Mouse (Mus musculus): Measurements from ENCODE around the gene Hist1h2bb. TPM values are rescaled to one million over a fixed set of nuclear protein-coding genes. Genes with fewer than 3 reads are reported as not detected.

The Hist1h2bb gene
- total RNA-seq, 1 experiment from 2014 or later, result 56.1 TPM

DNA sequence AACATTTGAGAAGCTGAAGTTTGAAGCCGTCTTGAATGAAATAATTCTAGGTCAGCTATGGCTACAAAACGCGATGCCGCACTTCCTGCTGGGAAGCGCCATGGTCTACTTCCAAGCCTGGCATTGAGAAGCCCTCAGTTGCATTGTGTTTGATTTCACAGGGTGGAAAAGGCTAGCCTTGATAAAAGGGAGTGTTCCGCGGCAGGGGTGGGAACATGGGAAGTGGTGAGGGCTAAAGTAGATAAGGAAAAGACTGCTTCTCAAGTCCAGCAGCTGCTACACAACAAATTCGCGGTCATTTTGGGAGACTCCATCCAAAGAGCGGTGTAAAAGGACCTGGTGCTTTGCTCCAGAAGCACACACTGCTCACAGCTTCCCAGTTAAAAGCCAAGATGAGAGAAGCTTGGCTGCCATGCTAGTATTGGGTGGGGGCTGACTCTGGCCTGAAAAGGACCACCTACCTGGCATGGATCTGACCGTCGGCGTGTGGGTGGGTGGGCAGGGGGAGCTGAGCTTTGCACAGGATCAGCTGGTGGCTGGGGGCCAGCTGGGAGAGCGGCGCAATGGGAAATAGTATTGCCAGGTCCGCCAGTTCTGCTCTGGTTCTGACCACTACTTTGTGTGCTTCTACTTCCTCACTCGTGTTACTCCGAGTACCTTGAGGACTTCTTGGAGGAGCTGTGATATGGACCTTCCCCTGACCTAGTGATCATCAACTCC is 17.9 kb upstream of the Hist1h2bb start:
- no peak for DNase-seq

- no peak for DNase-seq
Observed at GRCm38 (mm10) chr13:23729192-23729525, 17.4 kb upstream of the Hist1h2bb start.

GRCm38 (mm10) chr13:23729706-23730105 is 16.8 kb upstream of the Hist1h2bb start:
- DNase-seq, result no peak

DNA sequence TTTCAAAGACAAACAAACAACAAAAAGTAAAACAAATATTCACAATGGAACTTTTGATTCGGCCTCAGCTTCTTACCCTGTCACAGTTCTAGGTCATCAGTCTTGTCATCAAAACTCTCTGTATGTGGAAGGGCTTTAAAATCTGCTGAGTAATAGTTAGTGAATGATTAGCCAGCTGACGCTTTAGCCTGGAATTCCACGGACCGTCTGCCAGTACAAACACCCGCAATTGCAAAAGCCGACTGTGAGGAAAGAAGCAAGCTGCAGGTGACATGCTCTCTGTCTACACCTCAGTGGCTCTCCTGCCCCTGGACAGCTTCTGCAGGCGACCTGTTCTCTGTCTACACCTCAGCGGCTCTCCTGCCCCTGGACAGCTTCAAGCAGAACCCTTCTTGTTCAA is 16.1 kb upstream of the Hist1h2bb start:
- no peak for DNase-seq

- DNase-seq, result no peak
Observed at GRCm38 (mm10) chr13:23732156-23732804, 14.3 kb upstream of the Hist1h2bb start.

GRCm38 (mm10) chr13:23737091-23737490 is 9.4 kb upstream of the Hist1h2bb start:
- DNase-seq, result no peak

- DNase-seq, result no peak
Observed at GRCm38 (mm10) chr13:23738041-23738440, 8.5 kb upstream of the Hist1h2bb start.

- DNase-seq, result peak; percentile 85
Observed at GRCm38 (mm10) chr13:23738677-23739068, 7.9 kb upstream of the Hist1h2bb start, which contains the start of gene Hist1h1c. Hist1h1c (plus strand) TSS chr13:23738808.

DNA sequence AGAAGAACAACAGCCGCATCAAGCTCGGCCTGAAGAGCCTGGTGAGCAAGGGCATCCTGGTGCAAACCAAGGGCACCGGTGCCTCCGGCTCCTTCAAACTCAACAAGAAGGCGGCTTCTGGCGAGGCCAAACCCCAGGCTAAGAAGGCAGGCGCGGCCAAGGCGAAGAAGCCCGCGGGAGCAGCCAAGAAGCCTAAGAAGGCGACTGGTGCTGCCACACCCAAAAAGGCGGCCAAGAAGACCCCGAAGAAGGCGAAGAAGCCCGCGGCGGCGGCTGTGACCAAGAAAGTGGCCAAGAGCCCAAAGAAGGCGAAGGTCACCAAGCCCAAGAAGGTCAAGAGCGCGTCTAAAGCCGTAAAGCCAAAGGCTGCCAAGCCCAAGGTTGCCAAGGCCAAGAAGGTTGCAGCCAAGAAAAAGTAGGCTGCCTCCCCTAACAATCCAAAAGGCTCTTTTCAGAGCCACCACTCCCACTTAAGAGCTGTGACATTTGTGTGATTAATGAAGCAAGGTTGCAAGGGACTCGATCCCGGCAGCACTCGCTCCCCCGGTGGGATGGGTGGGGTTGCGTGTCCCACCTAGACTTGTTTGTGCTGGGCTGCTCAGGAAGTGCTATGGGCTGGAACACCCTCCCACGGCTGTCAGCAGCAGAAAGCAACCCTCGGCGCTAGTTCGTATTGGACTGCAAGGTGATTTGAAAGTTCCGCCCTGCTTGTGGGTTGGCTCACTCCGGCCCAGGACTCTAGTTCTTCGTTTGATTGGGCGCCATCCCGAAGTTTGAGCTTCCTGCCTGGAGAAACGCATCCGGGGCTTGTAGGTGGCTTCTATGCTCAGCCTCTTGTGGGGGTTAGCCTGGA is 7.2 kb upstream of the Hist1h2bb start:
- peak; percentile 88 for DNase-seq

DNA sequence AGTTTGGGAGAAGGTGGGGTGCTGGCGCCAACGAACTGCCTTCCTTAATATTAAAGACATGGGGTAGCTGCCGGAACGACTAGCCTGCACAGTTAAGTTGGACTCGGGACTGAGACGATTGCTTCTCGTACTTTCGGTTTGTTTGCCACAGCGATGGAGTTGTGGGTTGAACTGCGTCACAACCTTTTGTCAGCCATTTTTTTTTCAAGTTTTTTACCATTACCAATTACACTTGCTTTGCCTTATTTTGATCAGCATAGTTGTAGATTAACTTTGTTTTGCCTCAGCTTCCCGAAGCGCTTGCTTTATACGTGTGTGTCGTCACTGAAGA is 6.6 kb upstream of the Hist1h2bb start:
- no peak for DNase-seq

- no peak for DNase-seq
Observed at GRCm38 (mm10) chr13:23740256-23740840, 6.2 kb upstream of the Hist1h2bb start.

DNA sequence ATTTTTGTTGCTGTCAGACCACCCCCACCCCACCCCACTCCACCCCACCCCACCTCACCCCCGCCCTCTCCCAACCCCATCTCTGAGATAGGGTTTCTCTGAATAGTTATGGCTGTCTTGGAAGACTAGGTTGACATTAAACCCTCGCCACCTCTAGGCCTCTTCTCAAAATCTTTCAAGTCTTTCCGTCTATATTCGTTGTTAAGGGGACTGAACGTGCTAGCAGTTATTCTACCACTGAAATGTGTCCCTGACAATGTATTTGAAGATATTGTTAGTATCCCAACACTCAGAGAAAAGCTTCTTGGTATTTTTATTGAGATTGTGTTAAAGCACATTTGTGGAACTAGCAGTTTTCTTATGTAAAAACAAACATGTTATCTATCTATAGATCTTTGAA is 5.6 kb upstream of the Hist1h2bb start:
- no peak for DNase-seq

- DNase-seq, result no peak
Observed at GRCm38 (mm10) chr13:23742007-23742406, 4.5 kb upstream of the Hist1h2bb start.

DNA sequence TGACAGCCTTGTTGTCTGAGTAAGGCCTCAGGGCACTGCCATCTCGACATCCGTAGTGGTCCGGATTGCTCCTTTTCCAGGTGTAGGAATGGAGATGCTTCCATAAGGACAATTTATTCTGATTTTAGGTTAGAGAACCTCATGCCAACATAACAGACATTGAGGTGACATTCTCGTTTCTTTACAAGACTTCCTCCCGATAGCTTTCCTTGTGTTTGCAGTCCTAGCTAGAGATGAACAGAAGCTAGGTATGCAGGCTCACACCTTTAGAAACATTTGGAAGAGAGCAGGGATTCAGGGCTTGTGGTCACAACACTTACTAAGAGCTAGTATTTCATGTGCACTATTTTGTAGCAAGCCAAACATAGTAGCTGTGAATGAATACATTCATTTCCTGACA is 3.3 kb upstream of the Hist1h2bb start:
- DNase-seq, result no peak

DNA sequence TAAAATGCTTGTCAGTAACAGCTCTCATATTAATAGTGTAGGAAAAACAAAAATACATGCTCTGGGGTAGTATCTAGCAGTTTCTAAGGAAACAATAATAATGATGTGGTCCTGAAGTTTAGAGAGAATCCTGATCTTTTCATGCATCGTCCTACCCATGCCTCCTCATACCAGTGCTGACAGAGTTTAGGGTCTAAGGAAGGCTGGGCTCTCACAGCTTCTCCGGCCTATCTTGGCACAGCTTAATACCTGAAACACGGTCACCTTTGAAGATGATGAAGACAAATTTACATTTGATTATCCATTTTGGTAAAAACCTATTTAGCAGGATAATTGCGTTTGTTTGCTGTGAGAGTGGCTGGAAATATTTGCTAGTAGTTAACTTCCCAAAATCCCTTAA is 2.6 kb upstream of the Hist1h2bb start:
- no peak for DNase-seq

DNA sequence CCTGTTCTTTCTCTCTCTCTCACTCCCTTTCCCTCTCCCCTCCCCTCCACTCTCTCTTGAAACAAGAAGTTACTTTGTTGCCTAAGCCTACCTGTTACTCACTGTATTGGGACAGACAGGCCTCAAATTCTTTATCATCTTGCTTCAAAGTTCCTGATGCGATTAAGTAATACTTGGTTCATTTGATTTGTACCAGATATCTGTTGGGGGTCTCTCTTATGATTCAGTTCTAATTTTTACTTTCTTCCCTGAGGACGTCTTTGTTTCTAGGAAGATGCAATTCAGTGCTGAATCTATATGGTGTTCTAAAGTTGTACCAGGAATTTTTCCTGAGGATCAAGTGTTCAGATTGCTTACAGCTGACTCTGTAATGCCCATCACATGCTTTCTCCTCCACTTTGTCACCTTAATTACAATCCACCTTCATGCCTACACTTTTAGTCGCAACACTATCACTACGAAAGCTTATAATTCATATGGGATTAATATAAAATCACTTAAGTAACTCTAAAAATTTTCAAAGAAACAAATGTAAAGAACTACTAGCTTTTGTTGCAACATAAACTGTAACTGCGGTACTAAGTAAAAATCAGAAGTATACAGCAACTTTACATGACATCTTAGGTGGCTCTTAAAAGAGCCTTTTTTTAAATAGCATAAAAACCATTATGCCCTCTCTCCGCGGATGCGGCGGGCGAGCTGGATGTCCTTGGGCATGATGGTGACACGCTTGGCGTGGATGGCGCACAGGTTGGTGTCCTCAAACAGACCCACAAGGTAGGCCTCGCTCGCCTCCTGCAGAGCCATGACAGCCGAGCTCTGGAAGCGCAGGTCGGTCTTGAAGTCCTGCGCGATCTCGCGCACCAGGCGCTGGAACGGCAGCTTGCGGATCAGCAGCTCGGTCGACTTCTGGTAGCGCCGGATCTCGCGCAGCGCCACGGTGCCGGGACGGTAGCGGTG is 1.8 kb upstream of the Hist1h2bb start:
- DNase-seq, result no peak

DNA sequence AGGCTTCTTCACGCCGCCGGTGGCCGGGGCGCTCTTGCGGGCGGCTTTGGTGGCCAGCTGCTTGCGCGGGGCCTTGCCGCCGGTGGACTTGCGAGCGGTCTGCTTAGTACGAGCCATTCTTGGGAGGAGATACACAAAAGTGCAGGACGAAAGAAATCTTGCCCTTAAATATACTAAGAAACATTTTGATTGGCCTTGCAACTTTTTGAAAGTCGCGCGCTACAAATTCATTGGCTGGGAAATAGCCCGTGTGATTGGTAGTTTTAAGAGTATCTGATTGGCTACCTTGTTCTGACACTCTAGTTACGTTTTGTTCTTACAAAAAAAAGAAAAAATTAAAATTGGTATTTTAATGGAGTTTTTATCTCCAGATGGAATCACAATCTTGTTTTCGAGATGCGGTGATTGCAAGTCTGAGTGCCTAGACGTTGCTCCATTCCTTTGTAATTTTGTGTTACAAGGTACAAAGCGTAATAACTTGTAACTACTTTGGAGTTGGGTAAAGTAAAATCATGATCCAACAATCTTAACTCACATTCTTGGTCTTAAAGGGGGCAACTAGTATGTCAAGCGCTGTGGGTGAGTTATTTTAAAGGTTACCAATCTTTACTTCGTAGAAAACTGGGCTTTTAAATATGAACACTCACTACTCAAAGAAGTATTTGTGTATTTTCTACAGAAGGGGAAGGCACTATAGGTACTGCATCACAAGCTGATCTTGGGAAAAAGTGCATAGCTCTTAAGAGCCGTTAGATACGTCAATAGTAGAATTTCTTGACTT is 963 bp upstream of the Hist1h2bb start, which contains the start of gene Hist1h3c:
Hist1h3c (minus strand) TSS at position 222 of the 781 bp plus-strand sequence.
- peak; percentile 77 for DNase-seq

DNA sequence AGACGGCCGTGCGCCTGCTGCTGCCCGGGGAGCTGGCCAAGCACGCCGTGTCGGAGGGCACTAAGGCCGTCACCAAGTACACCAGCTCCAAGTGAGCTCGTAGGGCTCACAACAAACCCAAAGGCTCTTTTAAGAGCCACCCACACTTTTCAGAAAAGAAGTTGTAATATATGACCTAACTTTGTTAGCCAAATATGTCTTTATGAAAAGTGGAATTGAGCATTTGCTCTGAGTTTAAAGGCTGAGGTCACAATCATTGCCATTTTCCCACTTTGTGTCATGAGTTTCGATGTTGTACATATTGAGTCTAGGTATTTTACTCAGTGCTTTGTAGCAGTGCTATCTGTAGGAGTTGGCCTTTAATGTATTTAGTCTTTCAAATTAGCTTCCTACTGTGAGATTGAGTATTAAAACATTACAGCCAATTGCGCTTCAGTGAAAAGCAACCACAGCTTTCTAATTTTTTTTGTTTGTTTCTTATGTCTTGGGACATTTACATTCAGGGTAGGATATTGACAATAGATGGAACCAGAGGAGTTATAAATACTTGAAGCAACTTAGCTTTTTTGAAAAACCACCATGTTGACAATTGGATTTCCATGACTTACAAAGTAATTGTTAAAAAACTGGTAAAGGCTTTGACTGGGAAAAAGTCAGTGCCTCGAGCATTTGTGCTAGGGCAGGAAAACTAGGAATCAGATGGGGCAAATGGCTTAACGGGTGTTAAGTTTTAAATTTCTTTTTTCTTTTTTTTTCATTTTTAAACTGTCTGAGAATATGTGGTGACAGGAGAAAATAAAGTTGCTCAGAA is 752 bp downstream of the Hist1h2bb start:
- no peak for DNase-seq

DNA sequence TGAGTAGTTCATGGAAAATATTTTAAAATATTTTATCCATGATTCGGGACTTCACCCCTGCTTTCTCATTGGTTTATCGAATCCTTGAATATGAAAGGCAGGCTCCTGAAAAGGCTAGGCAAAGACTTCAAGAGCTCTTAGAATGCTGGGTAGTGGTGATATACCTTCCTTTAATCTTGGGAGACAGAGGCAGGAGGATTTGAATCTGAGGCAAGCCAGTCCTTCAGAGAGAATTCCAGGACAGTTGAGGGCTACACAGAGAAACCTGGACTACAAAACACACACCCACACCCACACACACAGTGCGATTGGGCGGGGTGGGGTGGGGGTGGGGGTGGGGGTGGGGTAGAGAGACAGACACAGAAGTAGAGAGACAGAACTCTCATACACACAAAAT is 1.4 kb downstream of the Hist1h2bb start:
- no peak for DNase-seq

DNA sequence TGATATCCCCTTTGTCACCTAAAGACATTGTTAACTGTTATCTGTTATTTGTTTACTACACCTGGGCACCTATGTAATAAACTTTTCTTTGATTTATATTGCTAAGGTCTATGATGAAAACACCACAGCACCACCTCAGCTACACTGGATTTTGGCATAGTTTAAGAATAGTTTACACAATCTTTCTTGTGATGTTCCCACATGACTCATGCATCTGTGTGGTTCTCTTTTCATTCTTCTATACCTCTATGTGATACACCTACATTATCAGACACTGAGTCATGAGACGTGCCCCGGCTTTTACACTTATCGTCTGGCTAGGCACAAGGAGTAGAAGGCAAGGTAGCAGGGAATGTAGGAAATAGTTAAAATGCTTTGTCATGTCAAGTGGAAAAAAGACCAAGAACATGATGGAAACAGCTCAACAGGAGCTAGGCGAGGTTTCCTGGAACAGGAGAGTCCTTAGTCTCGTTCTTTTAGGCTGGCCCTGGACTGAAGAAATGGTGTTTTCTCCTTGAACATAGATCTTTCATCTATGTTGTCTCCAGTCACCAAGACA is 3.1 kb downstream of the Hist1h2bb start:
- no peak for DNase-seq
